Mouse (Mus musculus) R1 (cell line): ENCODE results near the gene Brat1.

Source experiments
- DNase-seq: peaks from one replicate; pipeline ENCODE4 v3.0.0-alpha.2; 2018; ENCODE audit warnings: low read depth, low spot score

The Brat1 gene

DNA sequence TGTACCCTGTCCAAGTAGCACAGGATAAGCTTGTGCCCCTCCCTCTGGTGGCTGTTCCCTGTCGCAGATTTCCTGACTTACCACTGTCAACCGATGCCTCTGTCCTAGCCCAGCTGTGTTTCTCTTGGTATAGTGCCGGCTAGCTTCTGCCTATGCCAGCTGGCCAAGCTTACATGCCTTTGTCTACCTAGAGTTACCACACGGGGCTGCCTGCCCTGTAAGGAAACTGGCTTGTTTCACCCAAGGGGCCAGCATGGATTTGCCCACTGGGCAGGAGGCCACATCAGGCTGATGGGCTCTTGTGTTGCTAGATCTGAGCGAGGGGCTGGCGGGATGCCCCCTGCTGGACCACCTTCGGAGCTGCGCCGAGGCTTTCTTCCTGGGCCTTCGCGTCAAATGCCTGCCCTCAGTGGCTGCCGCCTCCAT is 38.9 kb downstream of the Brat1 start:
- peak; percentile 45 for DNase-seq

DNA sequence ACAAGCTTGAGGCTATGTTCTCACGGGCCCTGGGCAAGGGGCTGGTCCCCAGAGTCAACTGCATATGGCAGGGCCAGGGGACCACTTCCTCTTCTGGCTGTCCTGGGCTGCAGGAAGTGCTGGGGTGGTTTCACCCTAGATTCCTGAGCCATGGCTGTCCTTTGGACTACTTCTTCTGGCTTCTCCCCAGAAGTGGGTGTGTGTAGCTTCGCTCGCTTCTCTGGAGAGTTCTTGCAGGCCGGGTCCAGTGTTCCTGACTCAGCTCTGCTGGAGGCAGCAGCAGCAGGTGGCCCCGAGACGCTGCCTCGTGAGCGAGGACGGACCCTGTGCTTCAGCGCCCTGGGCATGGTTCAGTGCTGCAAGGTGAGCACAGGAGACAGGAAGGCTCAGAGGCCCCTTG is 43.6 kb downstream of the Brat1 start:
- no peak for DNase-seq

DNA sequence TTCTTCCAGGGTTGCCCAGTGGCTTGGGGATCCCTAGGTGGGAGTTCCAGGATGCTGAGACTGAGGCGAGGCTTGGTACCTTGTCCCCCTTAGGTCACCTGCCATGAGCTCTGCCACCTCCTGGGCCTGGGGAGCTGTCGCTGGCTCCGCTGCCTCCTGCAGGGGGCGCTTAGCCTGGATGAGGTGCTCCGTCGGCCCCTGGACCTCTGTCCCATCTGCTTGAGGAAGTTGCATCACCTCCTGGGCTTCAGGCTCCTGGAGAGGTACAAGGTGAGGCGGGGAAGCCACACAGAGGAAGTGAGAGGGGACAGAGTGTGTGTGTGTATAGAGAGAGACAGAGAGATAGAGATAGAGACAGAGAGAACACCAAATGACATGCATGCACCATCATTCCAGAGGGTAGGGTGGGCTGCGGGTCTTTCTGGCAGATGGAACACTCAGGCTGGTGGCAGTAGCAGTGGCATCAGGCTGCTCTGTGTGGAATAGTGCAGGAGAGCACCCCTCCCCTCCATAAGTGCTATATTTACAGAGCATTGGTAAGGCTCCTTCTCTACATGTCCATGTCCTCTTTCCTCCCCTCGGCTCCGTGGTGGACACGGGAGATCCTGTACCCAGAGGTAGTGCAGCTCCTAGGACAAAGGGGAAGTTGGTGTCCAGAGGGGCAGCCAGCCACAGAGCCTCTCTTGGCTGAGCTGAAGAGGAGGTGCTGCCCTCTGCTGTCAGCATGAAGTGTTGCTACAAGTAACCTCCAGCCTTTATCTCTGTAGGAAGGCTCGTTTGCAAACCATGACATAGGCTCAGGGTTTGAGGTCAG is 44.5 kb downstream of the Brat1 start:
- DNase-seq = peak; percentile 78

DNA sequence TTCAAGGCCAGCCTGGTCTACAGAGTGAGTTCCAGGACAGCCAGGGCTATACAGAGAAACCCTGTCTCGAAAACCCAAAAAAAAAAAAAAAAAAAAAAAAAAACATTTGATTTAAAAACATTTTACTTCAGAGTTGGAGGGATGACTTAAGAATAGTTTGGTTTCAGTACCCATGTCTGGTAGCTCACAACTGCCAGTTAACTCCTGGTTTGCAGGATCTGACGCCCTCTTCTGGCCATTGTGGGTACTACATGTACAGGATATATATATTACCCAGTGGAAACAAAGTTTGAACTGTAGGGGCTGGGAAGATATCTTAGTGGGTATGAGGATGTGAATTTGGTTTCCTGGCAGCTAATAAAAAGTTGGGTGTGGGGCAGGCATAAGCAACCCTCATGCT is 46.1 kb downstream of the Brat1 start:
- DNase-seq = peak; percentile 64

DNA sequence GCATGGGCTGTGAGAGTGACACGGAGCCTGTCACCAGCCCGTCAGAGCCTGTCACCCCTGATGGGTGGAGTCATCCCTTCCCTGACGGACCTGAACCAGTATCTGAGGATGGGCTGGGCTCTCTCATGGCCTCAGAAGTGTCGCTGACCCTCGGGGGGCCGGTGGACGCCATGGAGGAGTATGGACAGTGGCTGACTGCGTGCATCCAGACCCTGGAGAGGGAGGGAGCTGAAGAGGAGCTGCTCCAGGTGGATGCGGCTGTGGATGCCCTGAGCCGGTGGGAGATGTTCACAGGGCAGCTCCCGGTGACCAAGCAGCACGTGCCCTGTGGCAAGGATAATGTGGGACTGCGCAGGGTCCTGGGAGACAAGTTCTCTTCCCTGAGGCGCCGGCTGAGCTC is 47.2 kb downstream of the Brat1 start:
- no peak for DNase-seq

DNA sequence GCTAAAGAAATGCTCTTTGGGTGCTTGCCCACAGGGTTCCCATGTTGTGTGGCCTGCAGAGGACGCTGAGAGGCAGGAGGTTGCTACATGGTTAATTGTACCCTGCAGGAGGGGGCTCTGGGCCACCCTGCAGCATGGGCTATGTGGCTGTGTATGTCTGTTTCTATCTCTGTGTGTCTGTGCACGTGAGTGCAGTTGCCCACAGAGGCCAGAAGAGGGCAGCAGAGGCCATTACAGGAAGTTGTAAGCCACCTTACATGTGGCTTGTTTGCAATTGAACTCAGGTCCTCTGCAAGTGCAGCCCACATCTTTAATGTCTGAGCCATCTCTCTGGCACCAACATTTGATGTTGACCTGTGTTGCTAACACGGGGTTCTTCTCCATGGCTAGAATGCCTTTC is 47.8 kb downstream of the Brat1 start:
- peak; percentile 68 for DNase-seq

DNA sequence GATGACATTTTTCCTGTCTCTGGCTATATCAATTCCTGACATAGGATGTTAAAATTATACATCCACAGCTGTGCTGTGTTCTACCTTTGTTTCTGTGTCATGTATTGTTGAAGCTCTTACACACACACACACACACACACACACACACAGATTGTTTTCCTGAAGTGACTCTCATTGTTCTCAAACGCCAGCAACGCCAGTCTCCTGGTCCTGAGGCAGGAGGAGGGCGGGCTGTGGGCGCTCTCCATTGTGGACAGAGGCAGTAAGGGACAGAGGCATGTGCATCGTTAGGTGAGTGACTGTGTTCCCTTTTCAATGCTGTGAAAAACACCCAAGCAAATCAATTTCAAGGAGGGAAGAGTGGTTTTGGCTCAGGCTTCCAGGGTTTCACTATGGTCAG is 48.4 kb downstream of the Brat1 start:
- no peak for DNase-seq

DNA sequence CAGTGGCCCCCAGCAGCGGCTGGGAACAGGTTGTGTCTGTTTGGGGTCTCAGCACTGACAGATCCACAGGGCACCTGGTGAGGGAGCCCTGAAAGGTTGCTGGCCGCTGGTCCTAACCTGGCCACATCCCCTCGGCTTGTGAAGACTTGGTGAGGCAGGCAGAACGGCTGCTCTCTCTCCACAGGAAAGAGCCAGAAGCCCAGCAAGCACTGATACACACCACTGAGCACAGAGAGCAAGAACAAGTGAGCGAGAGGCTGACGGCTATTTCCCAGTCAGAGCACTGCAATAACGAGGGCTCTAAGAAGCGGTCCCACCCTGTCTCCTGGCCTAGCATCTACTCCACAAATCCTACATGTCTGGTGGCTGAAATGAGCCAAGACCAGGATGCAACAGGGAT is 54.1 kb downstream of the Brat1 start:
- no peak for DNase-seq

DNA sequence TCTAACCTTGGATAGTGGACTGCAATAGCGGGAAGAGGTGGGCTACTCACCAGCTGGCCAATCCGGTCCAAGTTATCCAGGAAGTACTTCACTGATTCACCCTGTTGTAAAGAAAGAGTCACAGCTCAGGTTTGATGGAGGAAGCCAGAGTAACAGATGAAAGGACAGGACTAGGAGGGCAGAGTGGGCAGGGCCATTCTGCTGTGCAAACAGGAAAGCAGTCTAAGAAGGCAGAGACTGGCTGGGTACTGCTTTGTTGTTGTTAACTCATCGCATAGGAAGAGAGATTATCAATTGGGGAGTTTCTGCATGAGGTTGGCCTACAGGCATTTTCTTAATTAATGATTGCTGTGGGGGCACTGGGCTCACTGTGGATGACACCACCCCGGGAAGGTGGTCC is 57.7 kb downstream of the Brat1 start:
- DNase-seq = no peak

DNA sequence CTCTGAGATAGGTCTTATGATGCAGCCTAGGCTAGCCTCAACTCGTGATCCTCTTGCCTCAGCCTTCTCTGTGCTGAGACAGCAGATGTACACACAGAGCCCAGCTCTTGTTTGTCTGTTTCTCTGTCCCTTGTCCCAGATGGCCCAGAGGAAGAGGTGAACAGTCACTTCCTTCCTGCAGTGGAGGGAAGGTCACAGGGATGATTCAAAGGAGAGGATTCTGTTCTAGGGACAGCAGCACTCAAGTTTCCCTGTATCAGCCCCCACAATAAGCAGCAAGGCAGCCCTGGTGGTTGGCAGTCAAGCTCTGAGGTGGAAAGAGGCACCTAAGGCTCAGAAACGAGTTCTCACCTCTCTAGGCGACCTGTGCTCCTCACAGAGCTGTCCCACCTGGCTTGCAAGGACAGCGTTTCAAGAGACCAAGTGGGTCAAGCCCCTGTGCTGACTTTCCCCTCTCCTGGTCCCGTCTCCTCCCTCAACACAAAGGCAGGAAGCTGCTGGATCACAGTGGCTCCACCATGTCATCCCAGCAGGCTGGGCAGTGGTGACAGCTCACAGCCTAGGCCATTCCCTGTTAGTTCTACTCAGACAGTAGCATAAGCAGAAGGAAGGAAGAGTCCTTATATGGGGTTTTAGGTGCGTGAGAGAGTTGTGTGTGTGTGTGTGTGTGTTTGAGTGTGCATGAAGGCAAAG is 60.3 kb downstream of the Brat1 start:
- DNase-seq = no peak

DNA sequence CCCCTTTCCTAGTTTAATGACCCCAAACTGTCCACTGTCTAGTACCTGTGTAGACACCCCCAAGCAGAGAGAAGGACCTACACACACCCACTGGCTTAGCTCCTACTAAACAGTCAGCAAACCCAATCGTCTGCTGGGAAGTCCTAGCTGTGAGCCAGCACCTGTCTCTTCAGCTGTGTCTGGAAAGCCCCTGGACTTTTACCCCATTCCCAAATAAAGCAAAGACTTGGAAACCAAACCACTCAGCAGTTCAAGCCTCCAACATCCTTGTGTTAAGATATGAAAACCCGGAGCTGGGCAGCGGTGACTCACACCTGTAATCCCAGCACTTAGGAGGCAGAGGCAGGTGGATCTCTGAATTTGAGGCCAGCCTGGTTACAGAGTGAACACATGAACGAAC is 61.8 kb downstream of the Brat1 start:
- no peak for DNase-seq

DNA sequence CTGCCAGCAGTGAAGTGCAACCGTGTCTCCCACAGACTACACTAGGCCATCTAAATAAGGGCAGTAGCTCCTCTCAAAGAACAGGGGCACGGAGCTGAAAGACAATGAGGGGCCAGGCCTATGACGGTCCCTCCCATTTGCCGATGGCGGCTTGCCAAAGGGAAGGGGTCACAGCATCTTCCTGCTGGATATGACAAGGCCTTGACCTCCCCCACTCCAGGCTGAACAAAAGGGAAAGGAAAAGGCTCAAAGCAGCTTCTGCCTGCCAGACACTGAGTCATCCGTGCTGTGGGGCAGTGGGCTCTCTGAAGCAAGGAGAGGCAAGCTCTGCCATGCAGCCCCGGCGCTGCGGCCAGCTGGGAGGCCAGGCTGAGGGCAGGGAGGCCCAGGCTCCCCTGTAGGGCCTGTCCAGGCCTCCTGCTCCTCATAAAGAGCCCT is 62.9 kb downstream of the Brat1 start:
- peak; percentile 73 for DNase-seq

DNA sequence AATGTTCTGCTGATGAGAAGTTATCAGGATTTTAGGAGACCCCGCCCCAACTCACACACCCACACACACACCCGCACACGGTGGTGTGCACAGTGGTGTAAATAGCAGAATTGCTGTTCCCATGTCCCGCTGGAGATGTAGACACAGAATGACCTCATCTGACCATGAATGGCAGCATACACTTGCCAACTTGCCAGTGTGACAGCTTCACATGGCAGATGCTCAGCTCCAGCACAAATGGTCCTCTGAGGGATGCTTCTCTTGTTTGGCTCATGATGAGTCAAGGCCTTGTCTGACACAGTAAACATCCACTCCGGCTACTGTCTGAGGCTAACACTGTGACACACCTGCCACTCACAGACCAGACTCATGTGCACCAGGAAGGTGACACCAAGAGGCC is 63.5 kb downstream of the Brat1 start:
- no peak for DNase-seq
